Mouse (Mus musculus) forebrain, embryonic 12.5 days (tissue): Measurements from ENCODE around the gene Zfp609. TPM values are rescaled to one million over a fixed set of nuclear protein-coding genes. Genes with fewer than 3 reads are reported as not detected.
"Not testable (repeated sequence)": the region's sequence is repeated elsewhere in the genome, so short reads cannot be mapped to it uniquely, and the experiment has no call there.

Experiments
- ATAC-seq: fragments of 200-750 bp; cut with Nextera tagmentation; 2 replicates; pipeline ENCODE4 v1.8.0; 2017; ENCODE audit warnings: moderate TSS enrichment; ENCODE audit not compliant: low FRiP score
- H3K27ac ChIP-seq: fragments of 300-500 bp; sonication (generic); 2 replicates; pipeline ENCODE4 v1.5.1; 2016; ENCODE audit warnings: mild to moderate bottlenecking
- H3K27me3 ChIP-seq: fragments of 300-500 bp; sonication (generic); 2 replicates; pipeline ENCODE4 v1.6.1; 2016; ENCODE audit warnings: mild to moderate bottlenecking
- H3K36me3 ChIP-seq: fragments of 300-500 bp; sonication (generic); replicated peaks from 2 replicates; pipeline ENCODE4 v1.6.1; 2016; ENCODE audit warnings: mild to moderate bottlenecking
- H3K4me1 ChIP-seq: fragments of 300-500 bp; sonication (generic); 2 replicates; pipeline ENCODE4 v1.6.1; 2016
- H3K4me2 ChIP-seq: fragments of 300-500 bp; sonication (generic); 2 replicates; pipeline ENCODE4 v1.6.1; 2016; ENCODE audit warnings: mild to moderate bottlenecking, moderate library complexity
- H3K4me3 ChIP-seq: fragments of 300-500 bp; sonication (generic); replicated peaks from 2 replicates; pipeline ENCODE4 v1.5.1; 2016; ENCODE audit warnings: mild to moderate bottlenecking
- H3K9ac ChIP-seq: fragments of 300-500 bp; sonication (generic); 2 replicates; pipeline ENCODE4 v1.6.1; 2016; ENCODE audit warnings: mild to moderate bottlenecking
- H3K9me3 ChIP-seq: fragments of 300-500 bp; sonication (generic); 2 replicates; pipeline ENCODE4 v1.6.1; 2016
- WGBS: fragments of 180-500 bp; shearing (Covaris S2); methylation state at CpG from one replicate; pipeline ENCODE4 v1.1.7; 2016; 5-methylcytosine and 5-hydroxymethylcytosine counted together
- polyA plus RNA-seq: library from polyadenylated mRNA; unstranded; fragments of >200 nt; fragmentation: Nextera tagmentation; extraction: Ambion mirVana; gene quantifications from 2 replicates; pipeline ENCODE4 v1.2.1, GENCODE M21; 2016

Gene Zfp609
- polyA plus RNA-seq, 1 experiment from 2014 or later = 13.1 TPM

DNA sequence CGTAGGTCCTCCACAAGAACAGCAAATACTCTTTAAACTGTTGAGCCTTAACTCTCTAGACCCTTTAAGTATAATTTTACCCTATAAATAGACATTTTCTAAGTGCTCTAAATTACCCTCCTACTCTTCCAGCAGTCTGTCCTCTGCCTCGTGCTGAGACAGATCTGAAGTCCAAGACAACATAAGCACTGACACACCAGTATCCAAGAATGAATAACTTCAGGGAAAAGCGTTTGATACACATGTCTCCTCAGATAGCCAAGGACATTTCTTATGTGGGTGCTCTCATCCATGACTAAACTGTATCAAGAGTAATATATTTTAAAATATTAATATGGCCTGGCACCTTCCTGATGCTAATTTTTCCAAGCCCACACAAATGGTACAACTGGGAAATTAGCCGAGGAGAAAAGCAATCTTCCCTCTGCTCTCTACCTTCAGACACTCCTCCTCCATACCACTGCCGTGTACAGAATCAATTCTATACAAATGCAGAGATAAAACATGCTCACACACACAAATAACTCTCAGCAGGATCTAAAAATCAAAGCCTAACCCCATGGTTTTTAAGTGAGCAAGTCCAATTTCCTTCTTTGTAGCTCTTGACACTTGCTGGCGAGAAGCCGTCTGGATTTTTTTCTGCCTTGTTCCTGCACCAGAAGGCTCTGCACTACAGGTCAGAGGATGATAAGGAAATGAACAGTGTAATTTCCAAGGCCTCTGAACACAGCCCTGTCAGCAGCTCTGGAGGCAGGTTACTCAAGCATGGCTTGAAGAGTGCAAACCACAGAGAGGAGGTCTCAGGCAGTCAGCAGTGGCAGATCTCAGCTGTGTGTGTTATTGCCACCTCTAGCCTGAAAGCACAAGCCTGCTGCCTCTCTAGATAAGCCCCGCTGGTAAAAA lies 40.2 kb downstream of the Zfp609 start:
- Histone ChIP-seq H3K9ac (no peak overlapping the region), H3K27ac (0 out of 2 replicates have a peak overlapping the region, but pooled peaks have one; percentile 43)

DNA sequence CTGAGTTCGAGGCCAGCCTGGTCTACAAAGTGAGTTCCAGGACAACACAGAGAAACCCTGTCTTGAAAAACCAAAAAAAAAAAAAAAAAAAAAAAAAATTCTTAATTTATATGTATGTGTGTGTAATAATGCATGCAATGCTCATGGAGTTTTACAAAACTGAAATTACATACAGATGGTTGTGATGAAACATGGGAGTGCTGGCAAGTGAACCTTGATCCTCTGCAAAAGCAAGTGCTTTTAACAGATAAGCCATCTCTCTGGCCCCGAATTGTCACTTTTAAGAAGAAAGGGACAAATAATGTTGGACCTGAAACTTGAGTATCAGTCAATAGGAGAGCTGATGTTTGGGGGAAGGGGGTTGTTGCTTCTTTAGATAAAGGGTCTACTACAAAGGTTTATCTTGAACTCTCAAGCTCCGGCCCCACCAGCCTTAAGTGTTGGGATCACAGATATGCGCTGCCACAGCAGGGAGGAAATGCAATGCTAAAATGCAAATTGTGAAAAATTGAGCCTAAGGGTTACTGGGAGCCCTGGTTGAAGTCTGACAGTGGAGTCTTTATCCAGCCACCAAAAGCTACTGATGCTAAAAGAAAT lies 41.5 kb downstream of the Zfp609 start:
- no peak for ATAC-seq
- 79% methylated on average over 4 of the region's 4 CpGs for WGBS
- Histone ChIP-seq H3K4me2 (no peak overlapping the region), H3K36me3 (no peaks in the 10 kb centered on the region), H3K27ac (no peak overlapping the region), H3K4me3 (no peak overlapping the region), H3K4me1 (peaks cover 24% of the 10 kb centered on the region), H3K9ac (no peak overlapping the region), H3K27me3 (no peaks in the 10 kb centered on the region), H3K9me3 (no peaks in the 10 kb centered on the region)

More for the DNA sequence above, 40.2 kb downstream of the Zfp609 start:
- Histone ChIP-seq H3K27me3 (no peaks in the 10 kb centered on the region), H3K4me1 (peaks cover 36% of the 10 kb centered on the region), H3K4me3 (no peak overlapping the region), H3K9me3 (no peaks in the 10 kb centered on the region), H3K4me2 (no peak overlapping the region), H3K36me3 (no peaks in the 10 kb centered on the region)
- ATAC-seq = 0 out of 2 replicates have a peak, but pooled peaks have one; percentile 39
- WGBS = 62% methylated on average over 8 of the region's 8 CpGs

DNA sequence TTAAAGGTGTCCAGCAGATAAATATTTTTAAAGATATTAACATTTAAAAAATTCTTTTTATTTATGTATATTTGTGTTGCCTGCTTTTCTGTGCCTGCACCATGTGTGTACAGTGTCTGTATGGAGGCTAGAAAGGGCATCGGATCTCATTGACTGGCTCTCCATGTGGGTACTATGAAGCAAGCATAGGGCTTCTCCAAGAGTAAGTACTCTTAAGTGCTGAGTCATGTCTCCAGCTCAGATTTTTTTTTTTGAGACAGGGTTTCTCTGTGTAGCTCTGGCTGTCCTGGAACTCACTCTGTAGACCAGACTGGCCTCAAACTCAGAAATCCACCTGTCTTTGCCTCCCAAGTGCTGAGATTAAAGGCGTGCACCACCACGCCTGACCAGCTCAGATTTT lies 47.7 kb downstream of the Zfp609 start:
- ATAC-seq, H3K9me3 ChIP-seq, H3K9ac ChIP-seq, H3K27me3 ChIP-seq, H3K4me2 ChIP-seq, H3K36me3 ChIP-seq, H3K27ac ChIP-seq, H3K4me3 ChIP-seq: not testable (repeated sequence)
- H3K4me1 ChIP-seq = peaks cover 24% of the 10 kb centered on the region
- 88% methylated on average over 3 of the region's 3 CpGs for WGBS

DNA sequence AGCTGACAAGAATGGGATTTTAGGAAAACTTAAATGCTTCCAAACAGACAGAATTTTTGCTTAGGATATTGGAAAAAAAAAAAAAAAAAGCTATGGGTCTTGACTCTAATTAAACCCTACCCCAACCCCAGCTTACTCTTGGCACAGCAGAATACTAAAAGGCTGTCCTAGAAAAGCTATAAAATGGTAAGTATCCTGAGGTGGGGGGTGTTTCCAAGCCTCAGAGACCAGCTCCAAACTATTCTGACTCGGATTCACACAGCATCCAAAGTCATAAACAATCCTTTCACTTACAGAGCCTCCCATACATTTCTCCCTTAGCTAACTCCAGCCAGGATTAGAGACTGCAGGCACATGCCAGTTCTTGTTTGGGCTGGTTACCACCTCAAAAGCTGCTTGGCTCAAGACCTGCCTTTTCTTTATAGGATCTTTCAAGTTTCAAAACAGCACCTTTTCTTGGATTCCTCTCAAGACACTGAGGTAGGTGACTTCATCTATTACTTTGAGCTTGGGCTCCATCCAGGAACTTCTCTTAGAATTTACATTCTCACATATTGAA lies 50.4 kb downstream of the Zfp609 start:
- Histone ChIP-seq H3K27me3 (no peaks in the 10 kb centered on the region), H3K36me3 (0 out of 2 replicates have a peak, but pooled peaks cover 4% of the 10 kb centered on the region), H3K4me1 (peaks cover 24% of the 10 kb centered on the region), H3K9me3 (0 out of 2 replicates have a peak, but pooled peaks cover 3% of the 10 kb centered on the region), H3K4me3 (no peak overlapping the region), H3K9ac (no peak overlapping the region), H3K27ac (no peak overlapping the region), H3K4me2 (no peak overlapping the region)
- ATAC-seq = no peak
- WGBS = 27% methylated on average over 1 of the region's 1 CpGs

DNA sequence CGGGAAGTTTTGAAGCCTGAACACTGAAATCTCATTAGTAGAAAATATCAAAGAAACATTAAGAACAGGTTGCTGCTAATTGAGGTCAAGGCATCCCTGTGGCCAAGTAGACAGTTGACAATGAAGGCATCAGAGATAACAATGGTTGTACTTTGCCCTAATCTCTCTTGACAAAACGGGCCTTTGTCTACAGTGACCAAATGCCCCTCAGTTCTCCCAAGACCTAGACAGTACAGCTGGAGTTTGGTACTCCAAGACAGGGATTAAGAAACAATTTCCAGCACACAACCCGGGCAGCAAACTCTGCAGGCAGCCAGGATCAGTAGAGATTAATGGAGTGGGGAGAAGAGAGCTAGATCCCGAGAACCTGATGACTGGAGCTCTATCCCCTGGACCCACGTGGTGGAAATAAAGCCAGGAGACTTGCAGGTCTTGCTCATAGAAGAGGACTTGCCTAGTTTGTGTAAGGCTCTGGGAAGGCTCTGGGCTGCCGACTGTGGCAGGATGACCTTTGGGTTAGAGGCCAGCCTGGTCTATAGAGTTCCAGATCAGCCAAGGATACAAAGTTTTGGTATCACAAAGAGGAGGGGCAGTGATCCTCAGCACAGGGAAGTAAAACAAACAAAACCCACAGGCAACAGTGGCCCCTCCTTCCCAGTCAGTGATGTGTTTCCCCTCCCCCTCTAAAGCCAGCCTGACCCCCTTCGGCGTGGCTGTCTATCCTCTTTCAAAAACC lies 51.1 kb downstream of the Zfp609 start:
- Histone ChIP-seq H3K36me3 (0 out of 2 replicates have a peak, but pooled peaks cover 4% of the 10 kb centered on the region), H3K9me3 (0 out of 2 replicates have a peak, but pooled peaks cover 3% of the 10 kb centered on the region), H3K27me3 (no peaks in the 10 kb centered on the region), H3K4me2 (no peak overlapping the region), H3K27ac (peak overlapping the region; percentile 21; the same call in 1 of the 2 replicates), H3K4me1 (peaks cover 28% of the 10 kb centered on the region), H3K9ac (no peak overlapping the region), H3K4me3 (no peak overlapping the region)
- no peak for ATAC-seq
- WGBS = 9% methylated on average over 8 of the region's 8 CpGs

DNA sequence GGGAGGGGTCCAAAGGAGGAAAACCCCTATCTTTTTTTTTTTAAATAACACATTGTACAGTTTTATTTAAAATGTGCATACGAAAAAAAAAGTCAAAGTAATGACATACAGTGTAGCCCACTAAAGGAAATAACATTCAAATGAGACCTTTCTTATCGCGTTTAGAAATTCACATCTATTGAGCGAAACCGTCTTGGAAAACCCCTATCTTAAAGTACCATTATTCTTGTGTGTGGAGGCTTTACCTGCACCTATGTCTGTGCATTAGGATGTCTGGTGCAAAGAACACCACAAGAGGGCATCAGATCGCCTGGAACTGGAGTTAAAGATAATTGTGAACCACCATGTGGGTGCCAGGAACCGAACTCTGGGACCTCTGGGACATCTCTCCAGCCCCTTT lies 53.6 kb downstream of the Zfp609 start:
- no peak overlapping the region for H3K4me3 ChIP-seq
- no peak overlapping the region for H3K9ac ChIP-seq
- no peak overlapping the region for H3K27ac ChIP-seq
- H3K4me2 ChIP-seq = no peak overlapping the region
- H3K36me3 ChIP-seq = 0 out of 2 replicates have a peak, but pooled peaks cover 4% of the 10 kb centered on the region
- no peak for ATAC-seq
- H3K27me3 ChIP-seq = no peaks in the 10 kb centered on the region
- 0 out of 2 replicates have a peak, but pooled peaks cover 3% of the 10 kb centered on the region for H3K9me3 ChIP-seq
- H3K4me1 ChIP-seq = peaks cover 30% of the 10 kb centered on the region
- WGBS = 94% methylated on average over 7 of the region's 7 CpGs

DNA sequence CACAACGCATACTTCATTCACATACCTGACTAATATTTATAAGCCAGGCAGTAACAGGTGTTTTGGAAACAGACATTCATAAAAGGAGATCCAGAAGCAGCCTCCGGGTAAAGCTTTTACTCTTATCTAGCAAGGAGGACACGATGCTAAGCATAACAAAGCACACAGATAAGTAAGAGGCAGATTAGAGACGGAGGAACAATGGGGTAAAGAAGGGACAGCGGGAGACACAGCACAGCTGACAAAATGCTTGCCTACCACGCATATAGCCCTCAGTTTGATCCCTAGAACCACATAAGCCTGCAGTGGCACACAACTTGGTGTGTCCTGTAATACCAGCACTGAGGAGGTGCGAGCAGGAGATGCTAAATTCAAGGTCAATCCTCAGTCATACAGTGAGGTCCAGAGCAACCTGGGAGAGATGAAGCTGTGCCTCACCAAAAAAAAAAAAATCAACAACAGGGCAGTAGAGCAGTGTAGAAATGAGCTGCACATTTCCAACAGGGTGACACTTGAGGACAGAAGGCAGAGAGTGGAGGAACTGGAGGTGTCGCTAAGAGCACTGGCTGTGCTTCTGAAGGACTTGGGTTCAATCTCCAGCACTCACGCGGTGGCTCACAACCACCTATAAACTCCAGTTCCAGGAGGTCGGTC lies 56.2 kb downstream of the Zfp609 start:
- Histone ChIP-seq H3K9me3 (0 out of 2 replicates have a peak, but pooled peaks cover 3% of the 10 kb centered on the region), H3K9ac (no peak overlapping the region), H3K4me3 (no peak overlapping the region), H3K27ac (no peak overlapping the region), H3K4me2 (no peak overlapping the region), H3K27me3 (no peaks in the 10 kb centered on the region), H3K36me3 (0 out of 2 replicates have a peak, but pooled peaks cover 4% of the 10 kb centered on the region), H3K4me1 (peaks cover 17% of the 10 kb centered on the region)
- ATAC-seq = no peak
- 19% methylated on average over 11 of the region's 11 CpGs for WGBS

DNA sequence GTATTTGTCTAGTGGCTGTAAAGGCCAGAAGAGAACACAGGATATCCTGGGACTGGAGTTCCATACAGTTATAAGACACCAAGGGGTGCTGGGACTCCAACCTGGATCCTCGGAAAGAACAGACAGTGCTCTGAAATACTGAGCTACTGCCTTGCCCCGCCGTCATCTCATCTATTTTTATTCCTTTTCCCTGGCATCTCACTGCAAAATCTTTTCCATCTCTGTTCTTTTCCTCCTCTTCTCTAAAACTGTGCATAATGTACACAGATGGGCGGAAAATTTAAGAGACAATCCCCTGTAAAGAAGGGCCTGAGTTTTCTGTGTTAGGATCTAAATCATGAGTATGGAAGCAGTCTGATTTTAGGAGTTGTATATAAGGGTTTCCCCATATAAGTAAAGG lies 64.6 kb downstream of the Zfp609 start:
- H3K36me3 ChIP-seq = no peaks in the 10 kb centered on the region
- 91% methylated on average over 4 of the region's 4 CpGs for WGBS

DNA sequence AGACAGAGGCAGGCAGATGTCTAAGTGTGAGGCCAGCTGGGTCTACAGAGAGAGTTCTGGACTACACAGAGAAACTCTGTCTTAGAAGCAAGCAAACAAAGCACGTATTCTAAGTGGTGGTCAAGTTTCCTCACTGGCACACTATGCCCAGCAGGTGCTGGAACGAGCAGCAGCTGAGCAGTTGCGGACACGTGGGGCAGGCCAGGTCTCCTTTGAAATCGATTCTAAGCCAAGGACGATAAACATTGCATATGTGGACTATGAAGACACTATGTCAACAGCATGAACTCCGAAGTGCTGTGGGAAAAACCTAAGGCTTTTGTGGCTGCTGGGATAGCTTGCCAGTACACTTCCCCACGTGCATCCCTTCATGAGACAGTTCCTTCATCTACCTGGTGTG lies 67.4 kb downstream of the Zfp609 start:
- Histone ChIP-seq H3K27me3 (no peaks in the 10 kb centered on the region), H3K36me3 (no peaks in the 10 kb centered on the region), H3K9me3 (no peaks in the 10 kb centered on the region), H3K4me1 (peaks cover 19% of the 10 kb centered on the region), H3K4me3 (no peak overlapping the region), H3K4me2 (no peak overlapping the region), H3K27ac (no peak overlapping the region), H3K9ac (no peak overlapping the region)
- no peak for ATAC-seq
- 84% methylated on average over 8 of the region's 8 CpGs for WGBS

More for the DNA sequence above, 64.6 kb downstream of the Zfp609 start:
- no peak overlapping the region for H3K9ac ChIP-seq
- 0 out of 2 replicates have a peak, but pooled peaks cover 8% of the 10 kb centered on the region for H3K4me1 ChIP-seq
- H3K27me3 ChIP-seq = no peaks in the 10 kb centered on the region
- no peaks in the 10 kb centered on the region for H3K9me3 ChIP-seq
- no peak for ATAC-seq
- no peak overlapping the region for H3K4me2 ChIP-seq
- no peak overlapping the region for H3K27ac ChIP-seq
- no peak overlapping the region for H3K4me3 ChIP-seq

DNA sequence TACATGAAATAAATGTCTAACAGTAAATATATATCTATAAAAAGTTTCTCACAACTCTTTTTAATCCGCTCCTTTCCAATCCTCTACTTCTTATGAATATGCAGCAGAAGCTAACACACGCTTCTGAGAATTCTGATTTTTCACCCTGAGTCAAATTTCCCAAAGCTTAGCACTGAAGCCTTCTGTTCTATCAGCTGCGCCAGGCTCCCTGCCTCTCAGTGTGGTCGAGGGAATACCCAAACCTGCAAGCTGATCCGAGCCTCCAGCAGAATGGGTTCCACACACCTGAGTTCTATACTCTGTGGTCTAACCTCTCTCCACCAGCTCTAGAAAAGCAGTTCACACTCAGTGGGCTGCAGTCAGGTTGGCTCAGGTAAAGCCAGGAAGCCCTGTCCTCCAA lies 68.1 kb downstream of the Zfp609 start:
- Histone ChIP-seq H3K4me1 (peaks cover 19% of the 10 kb centered on the region), H3K4me3 (no peak overlapping the region), H3K4me2 (no peak overlapping the region), H3K27me3 (no peaks in the 10 kb centered on the region), H3K9me3 (no peaks in the 10 kb centered on the region), H3K9ac (no peak overlapping the region), H3K36me3 (no peaks in the 10 kb centered on the region), H3K27ac (no peak overlapping the region)
- ATAC-seq = no peak
- WGBS = 96% methylated on average over 5 of the region's 5 CpGs

DNA sequence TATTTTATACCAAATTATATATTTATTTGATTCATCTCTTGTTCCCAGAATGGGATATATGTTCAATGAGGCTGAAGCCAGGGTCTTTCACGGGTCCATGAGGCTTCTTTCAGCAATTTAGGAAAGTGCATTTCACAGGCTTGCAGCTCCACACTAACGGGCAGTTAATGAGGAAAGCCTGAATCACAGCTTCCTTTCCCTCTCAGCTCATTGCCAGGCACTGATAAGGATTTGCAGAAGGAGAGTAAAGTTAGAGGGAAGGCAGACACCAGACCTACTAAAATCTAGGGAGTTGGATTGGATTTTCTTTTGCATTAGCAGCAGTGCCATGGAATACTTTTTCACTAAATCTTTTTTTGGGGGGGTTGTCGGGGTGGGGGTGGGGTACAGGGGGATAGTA lies 69.5 kb downstream of the Zfp609 start:
- H3K4me2 ChIP-seq = no peak overlapping the region

More for the DNA sequence above, 69.5 kb downstream of the Zfp609 start:
- Histone ChIP-seq H3K9ac (no peak overlapping the region), H3K4me1 (peaks cover 19% of the 10 kb centered on the region), H3K27ac (no peak overlapping the region), H3K27me3 (no peaks in the 10 kb centered on the region), H3K9me3 (no peaks in the 10 kb centered on the region), H3K4me3 (no peak overlapping the region), H3K36me3 (no peaks in the 10 kb centered on the region; the same call in 1 of the 2 replicates)
- ATAC-seq = no peak
- WGBS = 62% methylated on average over 3 of the region's 3 CpGs
